Comparison of ENCODE assay signal across 9 mouse cellular contexts in the genomic region with DNA sequence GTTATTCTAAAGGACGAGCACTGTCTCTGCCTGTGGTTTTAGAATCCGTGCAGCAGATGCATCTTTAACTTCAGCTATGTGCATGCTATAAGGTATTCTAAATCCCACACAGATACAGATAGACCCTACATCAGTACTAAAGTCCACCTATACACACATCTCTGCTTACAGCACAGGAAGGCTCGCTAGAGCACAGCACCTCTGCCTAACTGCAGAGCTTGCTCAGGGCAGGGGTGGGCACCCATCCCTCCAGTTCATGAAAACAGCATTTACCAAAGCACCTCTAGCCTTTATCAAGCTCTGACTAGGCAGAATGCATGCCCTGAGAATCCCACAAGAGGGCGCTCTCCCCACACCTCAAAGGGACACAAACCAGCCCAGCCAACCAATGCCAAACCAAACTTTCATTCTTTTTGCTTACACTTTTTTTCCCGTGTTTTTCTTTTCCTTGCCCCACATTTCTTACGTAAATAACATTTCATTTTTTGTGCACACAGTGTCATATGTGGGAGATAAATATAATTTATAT.
DNase-seq lines count a peak whose midpoint lies in the region; ATAC-seq and TF ChIP-seq lines count a peak whose summit lies in the region.
"Had no signal": no experiment of that assay in that cellular context is flagged by ENCODE, and none has a peak within 500 bp of the region (broad histone marks: within the 10 kb centered on the region; RNA-seq: fewer than 3 reads in every experiment).

No protein-coding gene starts in this region.

- no peaks in the 10 kb centered on the region for H3K9me3 ChIP-seq in kidney, embryonic 16.5 days (ENCODE audit: low read length)
- H3K9me3 ChIP-seq in neural tube, embryonic 12.5 days: no peaks in the 10 kb centered on the region
- H3K9me3 ChIP-seq: embryonic facial prominence, embryonic 13.5 days had no signal

- peak; percentile 30; the same call in 1 of the 2 replicates for ATAC-seq in kidney, embryonic 16.5 days (ENCODE audit: low FRiP score, low TSS enrichment)
- 0 out of 2 replicates have a peak, but pooled peaks have one; percentile 10 for ATAC-seq in neural tube, embryonic 12.5 days (ENCODE audit: low FRiP score, low read depth)

- no peak overlapping the region for H3K9ac ChIP-seq in kidney, embryonic 16.5 days (replicated peaks; ENCODE audit: low read length)
- H3K9ac ChIP-seq in liver, adult 2 months (ENCODE audit: low read depth, low read length): no peak overlapping the region
- H3K9ac ChIP-seq in neural tube, embryonic 12.5 days: no peak overlapping the region
- H3K9ac ChIP-seq: embryonic facial prominence, embryonic 13.5 days had no signal

- intact Hi-C loops in gastrocnemius, adult 2 months (cut with DNase I): loop anchor here (1.0 kb wide), 2 partner anchors 773 to 801 kb away; no protein-coding TSS in a partner anchor

- peak; percentile 59; the same call in 1 of the 2 replicates for TF ChIP-seq CTCF in spleen, adult 2 months (IDR thresholded peaks at IDR 0.05; ENCODE audit: extremely low read depth, insufficient read depth, insufficient read length, insufficient replicate concordance)
- TF ChIP-seq CTCF in gastrocnemius, adult 2 months (IDR thresholded peaks at IDR 0.05): peak; percentile 87
- TF ChIP-seq CTCF in liver, adult 2 months (IDR thresholded peaks at IDR 0.05; ENCODE audit: low read depth, low read length): peak; percentile 88

- peak in 1 of 2 experiments; percentile 15 for DNase-seq in spleen, adult 2 months (ENCODE audit: low read depth in 1 of 2, low spot score in 2 of 2)
- no peak for DNase-seq in spleen, adult 12 weeks (ENCODE audit: low spot score)
- peak; percentile 87 to 89 for DNase-seq in cerebellum, postnatal 10 days
- DNase-seq in gastrocnemius, adult 2 months: peak; percentile 78
- peak; percentile 48 for DNase-seq in liver, adult 2 months (ENCODE audit: extremely low read depth, low read depth, low spot score)
- peak; percentile 47 for DNase-seq in thymus, postnatal 25 days

- 25% methylated on average over 6 of the region's 6 CpGs for WGBS in spleen, adult 2 months
- WGBS in kidney, embryonic 16.5 days: 22% methylated on average over 6 of the region's 6 CpGs
- 14% methylated on average over 6 of the region's 6 CpGs for WGBS in liver, adult 2 months
- 29% methylated on average over 6 of the region's 6 CpGs for WGBS in neural tube, embryonic 12.5 days

- H3K4me1 ChIP-seq in spleen, adult 2 months (ENCODE audit: control insufficient read depth, insufficient read depth, insufficient read length): no peaks in the 10 kb centered on the region
- H3K4me1 ChIP-seq in kidney, embryonic 16.5 days (ENCODE audit: insufficient read depth, low read length): no peaks in the 10 kb centered on the region
- no peaks in the 10 kb centered on the region for H3K4me1 ChIP-seq in liver, adult 2 months (ENCODE audit: control insufficient read depth, insufficient read depth, low read length)
- 0 out of 2 replicates have a peak, but pooled peaks cover 5% of the 10 kb centered on the region for H3K4me1 ChIP-seq in neural tube, embryonic 12.5 days
- H3K4me1 ChIP-seq: embryonic facial prominence, embryonic 13.5 days had no signal

- no peak for TF ChIP-seq POLR2A in spleen, adult 2 months (IDR thresholded peaks at IDR 0.05; ENCODE audit: low read depth, low read length)
- no peak for TF ChIP-seq POLR2A in liver, adult 2 months (IDR thresholded peaks at IDR 0.05; ENCODE audit: extremely low read depth, insufficient read depth, low read length)

- no peaks in the 10 kb centered on the region for H3K36me3 ChIP-seq in spleen, adult 2 months (ENCODE audit: control insufficient read depth, insufficient read depth, low read length)
- H3K36me3 ChIP-seq in kidney, embryonic 16.5 days (ENCODE audit: insufficient read depth, low read length): no peaks in the 10 kb centered on the region
- H3K36me3 ChIP-seq in liver, adult 2 months (ENCODE audit: control insufficient read depth, insufficient read depth, low read length): no peaks in the 10 kb centered on the region
- H3K36me3 ChIP-seq in neural tube, embryonic 12.5 days: no peaks in the 10 kb centered on the region
- H3K36me3 ChIP-seq: embryonic facial prominence, embryonic 13.5 days had no signal

- H3K79me2 ChIP-seq in liver, adult 2 months (ENCODE audit: control insufficient read depth, insufficient read depth, low read length): no peaks in the 10 kb centered on the region

- no peaks in the 10 kb centered on the region for H3K27me3 ChIP-seq in spleen, adult 2 months (ENCODE audit: control insufficient read depth, insufficient read depth, low read length)
- no peaks in the 10 kb centered on the region for H3K27me3 ChIP-seq in kidney, embryonic 16.5 days (ENCODE audit: insufficient read depth, low read length)
- H3K27me3 ChIP-seq in liver, adult 2 months (ENCODE audit: control insufficient read depth, insufficient read depth, low read length): no peaks in the 10 kb centered on the region
- H3K27me3 ChIP-seq in neural tube, embryonic 12.5 days (replicated peaks): no peaks in the 10 kb centered on the region

- H3K4me2 ChIP-seq in kidney, embryonic 16.5 days (replicated peaks; ENCODE audit: low read depth, low read length): no peak overlapping the region
- H3K4me2 ChIP-seq in neural tube, embryonic 12.5 days (replicated peaks): no peak overlapping the region
- H3K4me2 ChIP-seq: embryonic facial prominence, embryonic 13.5 days had no signal

- H3K27ac ChIP-seq in spleen, adult 2 months (ENCODE audit: insufficient read depth, low read length): no peak overlapping the region
- H3K27ac ChIP-seq in gastrocnemius, adult 2 months: no peak overlapping the region
- H3K27ac ChIP-seq in kidney, embryonic 16.5 days (ENCODE audit: low read length): no peak overlapping the region
- H3K27ac ChIP-seq in liver, adult 2 months (replicated peaks; ENCODE audit: insufficient read depth, low read depth, low read length): no peak overlapping the region
- no peak overlapping the region for H3K27ac ChIP-seq in neural tube, embryonic 12.5 days
- H3K27ac ChIP-seq: embryonic facial prominence, embryonic 13.5 days had no signal

- H3K4me3 ChIP-seq in spleen, adult 2 months (ENCODE audit: extremely low read depth, insufficient read depth, insufficient read length): no peak overlapping the region
- no peak overlapping the region; the same call in 1 of the 2 replicates for H3K4me3 ChIP-seq in gastrocnemius, adult 2 months
- no peak overlapping the region for H3K4me3 ChIP-seq in kidney, embryonic 16.5 days (ENCODE audit: low read length)
- H3K4me3 ChIP-seq in liver, adult 2 months (ENCODE audit: insufficient read depth, low read depth, low read length): no peak overlapping the region
- H3K4me3 ChIP-seq in neural tube, embryonic 12.5 days: no peak overlapping the region
- H3K4me3 ChIP-seq: embryonic facial prominence, embryonic 13.5 days had no signal
